Mouse (Mus musculus) MEL (cell line): ENCODE measurements at regions not wholly inside any gene's neighbourhood (a gene's known extent, or its start where the extent isn't known, plus 50 kb on each side); places are given as distances from the start of the nearest gene placed in this dataset.

ENCODE experiments used
- DNase-seq: peaks from one replicate; pipeline ENCODE4 v3.0.0; 2011; ENCODE audit warnings: low read depth, low spot score
- H3K27ac ChIP-seq: 2 replicates; pipeline ENCODE4 v1.5.1; 2012; ENCODE audit warnings: low read depth, mild to moderate bottlenecking, control low read depth, low read length, moderate library complexity; ENCODE audit not compliant: control insufficient read depth
- H3K27me3 ChIP-seq, 2 experiments: fragments of 150-350 bp in 1 of 2; sonication (generic) in 1 of 2; 2 replicates each; pipeline ENCODE4 v1.6.1; 2012; ENCODE audit warnings: low read length in 2 of 2, mild to moderate bottlenecking in 2 of 2, improper control_type of control experiment in 1 of 2, moderate library complexity in 1 of 2; ENCODE audit not compliant: insufficient read depth in 2 of 2, control insufficient read depth in 1 of 2
- H3K36me3 ChIP-seq, 2 experiments: 2 replicates each; pipeline ENCODE4 v1.6.1; 2012 to 2014; ENCODE audit warnings: low read length in 2 of 2, improper control_type of control experiment in 1 of 2, inconsistent platforms in 1 of 2, mild to moderate bottlenecking in 1 of 2; ENCODE audit not compliant: insufficient read depth in 2 of 2, control insufficient read depth in 1 of 2
- H3K4me1 ChIP-seq, 2 experiments: fragments of 150-350 bp in 1 of 2; sonication (generic) in 1 of 2; 2 replicates each; pipeline ENCODE4 v1.6.1; 2012; ENCODE audit warnings: low read length in 2 of 2, improper control_type of control experiment in 1 of 2, mild to moderate bottlenecking in 1 of 2; ENCODE audit not compliant: insufficient read depth in 2 of 2, control insufficient read depth in 1 of 2
- H3K4me3 ChIP-seq, 2 experiments: fragments of 150-350 bp in 1 of 2; sonication (generic) in 1 of 2; 2 replicates each; pipeline ENCODE4 v1.5.1; 2012; ENCODE audit warnings: low read depth in 2 of 2, low read length in 2 of 2, mild to moderate bottlenecking in 2 of 2, moderate library complexity in 2 of 2, control low read depth in 1 of 2, improper control_type of control experiment in 1 of 2; ENCODE audit not compliant: control insufficient read depth in 1 of 2, insufficient read depth in 1 of 2
- H3K79me2 ChIP-seq: 2 replicates; pipeline ENCODE4 v1.6.1; 2012; ENCODE audit warnings: mild to moderate bottlenecking, low read length, moderate library complexity; ENCODE audit not compliant: control insufficient read depth, poor library complexity, insufficient read depth
- H3K9ac ChIP-seq: 2 replicates; pipeline ENCODE4 v1.6.1; 2012; ENCODE audit warnings: low read depth, mild to moderate bottlenecking, control low read depth, low read length, moderate library complexity; ENCODE audit not compliant: control insufficient read depth, poor library complexity, severe bottlenecking
- H3K9me3 ChIP-seq: fragments of 150-350 bp; sonication (generic); replicated peaks from 2 replicates; pipeline ENCODE4 v1.6.1; 2012; ENCODE audit warnings: mild to moderate bottlenecking, low read length, improper control_type of control experiment, moderate library complexity; ENCODE audit not compliant: insufficient read depth
- BHLHE40 ChIP-seq: IDR thresholded peaks from 2 replicates; pipeline ENCODE4 v1.6.1; 2012; ENCODE audit warnings: low read depth, mild to moderate bottlenecking, inconsistent platforms, low read length, improper control_type of control experiment, borderline replicate concordance
- CHD1 ChIP-seq: IDR thresholded peaks from 2 replicates; pipeline ENCODE4 v1.6.1; 2012; ENCODE audit warnings: low read depth, mild to moderate bottlenecking, inconsistent platforms, low read length, improper control_type of control experiment
- CTCF ChIP-seq, 3 experiments: IDR thresholded peaks in 2 of 3; conservative IDR thresholded peaks in 1 of 3; 2 replicates each; pipeline ENCODE4 v1.5.1; 2011 to 2012; ENCODE audit warnings: low read length in 3 of 3, low read depth in 2 of 3, mild to moderate bottlenecking in 2 of 3, improper control_type of control experiment in 1 of 3, inconsistent platforms in 1 of 3, mixed read lengths in 1 of 3, moderate library complexity in 1 of 3; ENCODE audit not compliant: control insufficient read depth in 1 of 3, insufficient read depth in 1 of 3, poor library complexity in 1 of 3, severe bottlenecking in 1 of 3
- E2F4 ChIP-seq: IDR thresholded peaks from 2 replicates; pipeline ENCODE4 v1.6.1; 2011; ENCODE audit warnings: low read depth, low read length, improper control_type of control experiment, borderline replicate concordance
- EP300 ChIP-seq, 2 experiments: IDR thresholded peaks; 2 replicates each; pipeline ENCODE4 v1.6.1; 2011; ENCODE audit warnings: improper control_type of control experiment in 2 of 2, low read length in 2 of 2, low read depth in 1 of 2, mild to moderate bottlenecking in 1 of 2
- GATA1 ChIP-seq: IDR thresholded peaks from 2 replicates; pipeline ENCODE4 v1.6.1; 2011; ENCODE audit warnings: low read depth, low read length, improper control_type of control experiment
- HCFC1 ChIP-seq: IDR thresholded peaks from 2 replicates; pipeline ENCODE4 v1.6.1; 2012; ENCODE audit warnings: low read depth, mild to moderate bottlenecking, inconsistent platforms, low read length, improper control_type of control experiment, moderate library complexity
- MAX ChIP-seq: IDR thresholded peaks from 2 replicates; pipeline ENCODE4 v1.6.1; 2011; ENCODE audit warnings: low read length, improper control_type of control experiment
- MEF2A ChIP-seq: IDR thresholded peaks from 2 replicates; pipeline ENCODE4 v1.6.1; 2014; ENCODE audit warnings: low read depth, mild to moderate bottlenecking, inconsistent platforms, low read length, improper control_type of control experiment; ENCODE audit not compliant: poor library complexity, insufficient replicate concordance, severe bottlenecking; ENCODE audit errors: extremely low read depth
- MXI1 ChIP-seq: IDR thresholded peaks from 2 replicates; pipeline ENCODE4 v1.6.1; 2011; ENCODE audit warnings: mild to moderate bottlenecking, low read depth, low read length, improper control_type of control experiment
- POLR2AphosphoS2 ChIP-seq: IDR thresholded peaks from 2 replicates; pipeline ENCODE4 v1.6.1; 2011; ENCODE audit warnings: low read length, improper control_type of control experiment
- POLR2AphosphoS5 ChIP-seq: IDR thresholded peaks from 2 replicates; pipeline ENCODE4 v1.6.1; 2012; ENCODE audit warnings: low read depth, borderline replicate concordance, mild to moderate bottlenecking, inconsistent platforms, low read length, moderate library complexity, mixed read lengths
- SIN3A ChIP-seq: IDR thresholded peaks from 2 replicates; pipeline ENCODE4 v1.6.1; 2012; ENCODE audit warnings: low read length, improper control_type of control experiment, inconsistent platforms
- USF1 ChIP-seq: IDR thresholded peaks from 2 replicates; pipeline ENCODE4 v1.6.1; 2014; ENCODE audit warnings: low read depth, mild to moderate bottlenecking, inconsistent platforms, low read length, improper control_type of control experiment, moderate library complexity
- ZC3H11A ChIP-seq: IDR thresholded peaks from 2 replicates; pipeline ENCODE4 v1.6.1; 2012; ENCODE audit warnings: low read depth, mild to moderate bottlenecking, inconsistent platforms, low read length, improper control_type of control experiment
- ZKSCAN1 ChIP-seq: IDR thresholded peaks from 2 replicates; pipeline ENCODE4 v1.6.1; 2012; ENCODE audit warnings: low read depth, mild to moderate bottlenecking, inconsistent platforms, low read length, improper control_type of control experiment, moderate library complexity
- ZMIZ1 ChIP-seq: IDR thresholded peaks from 2 replicates; pipeline ENCODE4 v1.6.1; 2012; ENCODE audit warnings: low read depth, mild to moderate bottlenecking, inconsistent platforms, low read length, improper control_type of control experiment, moderate library complexity

GRCm38 (mm10) chr15:27412761-27413160 lies 53.7 kb upstream of the Ank start:
- Histone ChIP-seq H3K27me3 (no peaks in the 10 kb centered on the region), H3K4me3 (no peak overlapping the region), H3K79me2 (no peaks in the 10 kb centered on the region), H3K9ac (no peak overlapping the region), H3K27ac (no peak overlapping the region), H3K9me3 (no peaks in the 10 kb centered on the region), H3K4me1 (no peaks in the 10 kb centered on the region), H3K36me3 (no peaks in the 10 kb centered on the region)
- no peak for DNase-seq
- TF ChIP-seq USF1 (no peak), ZC3H11A (no peak), GATA1 (no peak), BHLHE40 (no peak)

DNA sequence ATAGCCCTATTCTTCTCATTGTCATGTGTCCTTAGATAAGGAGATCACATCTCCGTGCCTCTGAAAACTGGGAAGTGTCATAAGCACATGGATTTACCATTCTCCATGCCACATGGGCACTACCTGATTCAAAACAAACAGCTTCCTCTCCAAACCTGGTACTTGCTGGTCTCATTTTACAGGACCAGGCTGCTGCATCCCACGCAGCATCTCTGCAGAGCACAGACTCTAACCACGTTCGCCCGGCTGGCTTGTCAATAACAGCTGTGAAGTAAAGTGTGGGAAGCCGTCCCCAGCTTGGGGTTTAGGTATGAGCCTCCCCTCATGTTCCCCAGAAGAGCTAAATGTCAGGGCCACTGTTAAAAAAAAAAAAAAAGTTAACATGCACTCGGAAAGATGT lies 53.0 kb upstream of the Ank start:
- Histone ChIP-seq H3K79me2 (no peaks in the 10 kb centered on the region), H3K27me3 (no peaks in the 10 kb centered on the region), H3K9ac (no peak overlapping the region), H3K4me1 (no peaks in the 10 kb centered on the region)
- TF ChIP-seq MAX (no peak), HCFC1 (no peak), CTCF (IDR thresholded peaks at IDR 0.05 in 2 of 3, conservative IDR thresholded peaks at IDR 0.05 in 1 of 3; ENCODE audit: control insufficient read depth in 1 of 3, insufficient read depth in 1 of 3, low read depth in 2 of 3, low read length in 3 of 3, poor library complexity in 1 of 3, severe bottlenecking in 1 of 3) (no peak), E2F4 (no peak), BHLHE40 (no peak), MEF2A (no peak), SIN3A (no peak)
- TF ChIP-seq, all 39 proteins: peak for 0
- H3K36me3 ChIP-seq, result no peaks in the 10 kb centered on the region
- no peak overlapping the region for H3K27ac ChIP-seq
- no peak overlapping the region for H3K4me3 ChIP-seq
- H3K9me3 ChIP-seq, result no peaks in the 10 kb centered on the region
- DNase-seq, result no peak

DNA sequence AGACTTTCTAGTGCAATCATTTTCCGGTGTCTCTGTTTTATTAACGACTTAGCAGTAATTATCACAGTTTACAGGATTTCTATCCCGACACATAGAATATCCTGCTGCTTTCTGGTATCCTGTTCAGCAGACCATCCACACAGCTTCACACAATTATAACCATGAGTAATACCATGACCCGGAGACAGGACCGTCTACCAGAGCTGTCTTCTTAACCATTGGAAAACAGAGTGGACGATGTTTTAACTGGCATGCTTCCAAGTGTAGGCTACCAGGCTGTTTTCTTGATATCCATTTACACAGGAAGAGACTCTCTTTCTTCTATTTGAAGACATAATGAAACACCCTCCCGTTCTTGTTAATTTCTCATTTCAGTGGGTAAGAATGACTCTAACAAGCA lies 51.7 kb upstream of the Ank start:
- no peak overlapping the region for H3K4me3 ChIP-seq
- H3K9me3 ChIP-seq, result no peaks in the 10 kb centered on the region
- TF ChIP-seq ZC3H11A, result no peak
- TF ChIP-seq ZKSCAN1, result no peak
- no peak for TF ChIP-seq CHD1
- TF ChIP-seq MXI1, result no peak
- TF ChIP-seq POLR2AphosphoS5, result no peak
- no peak for TF ChIP-seq POLR2AphosphoS2
- no peak for TF ChIP-seq GATA1
- no peak for TF ChIP-seq EP300 (IDR thresholded peaks at IDR 0.05; ENCODE audit: low read depth in 1 of 2, low read length in 2 of 2)
- no peak for TF ChIP-seq ZMIZ1
- no peaks in the 10 kb centered on the region for H3K4me1 ChIP-seq
- H3K36me3 ChIP-seq, result no peaks in the 10 kb centered on the region
- H3K79me2 ChIP-seq, result no peaks in the 10 kb centered on the region
- no peak overlapping the region for H3K27ac ChIP-seq
- no peaks in the 10 kb centered on the region for H3K27me3 ChIP-seq
- H3K9ac ChIP-seq, result no peak overlapping the region
- no peak for DNase-seq
